8 mouse cellular contexts compared by ENCODE assay signal in genomic region chr4:150250549-150251422, GRCm38 (mm10). TPM values are rescaled to one million over a fixed set of nuclear protein-coding genes. Genes with fewer than 3 reads are reported as not detected.
A peak's percentile ranks its signal among the peaks of the same experiment; 100 is the strongest.
DNase-seq lines count a peak whose midpoint lies in the region; ATAC-seq lines count a peak whose summit lies in the region.

No protein-coding gene starts in this region.

- H3K4me2 ChIP-seq in heart, embryonic 14.5 days (ENCODE audit: low read length), result no peak overlapping the region

- H3K4me1 ChIP-seq in heart, embryonic 14.5 days (ENCODE audit: control insufficient read depth in 2 of 2, insufficient read depth in 2 of 2, low read length in 2 of 2), result peaks cover 6 to 16% of the 10 kb centered on the region in 2 experiments; a peak in 3 of 4 replicates

- 56% methylated on average over 18 of the region's 18 CpGs for WGBS in heart, embryonic 14.5 days

- H3K36me3 ChIP-seq in heart, embryonic 14.5 days (ENCODE audit: control insufficient read depth, insufficient read depth, low read length), result peaks cover 78% of the 10 kb centered on the region

- ATAC-seq in heart, embryonic 14.5 days (ENCODE audit: insufficient number of reproducible peaks, insufficient read depth, low FRiP score, low read depth), result no peak
- no peak for ATAC-seq in megakaryocyte, adult 5-6 weeks (ENCODE audit: poor library complexity, severe bottlenecking)
- ATAC-seq in erythroblast, adult 5-6 weeks (replicated peaks; ENCODE audit: low FRiP score, poor library complexity, severe bottlenecking), result no peak

- peak overlapping the region; percentile 24 to 46; a peak in 3 of 4 replicates for H3K27ac ChIP-seq in heart, embryonic 14.5 days (replicated peaks in 1 of 2; ENCODE audit: control insufficient read depth in 1 of 2, insufficient read depth in 1 of 2, low read depth in 2 of 2, low read length in 2 of 2)

- H3K9ac ChIP-seq in heart, embryonic 14.5 days (ENCODE audit: low read length), result no peak overlapping the region

- peak; percentile 54 to 74 for DNase-seq in layer of hippocampus, adult 18-20 months (ENCODE audit: low spot score in 2 of 2)
- no peak for DNase-seq in layer of hippocampus, adult 11-12 months (ENCODE audit: low spot score)
- DNase-seq in Muller cell, postnatal 12 days (ENCODE audit: inconsistent ontology term), result peak; percentile 90
- peak; percentile 76 to 78 for DNase-seq in kidney, postnatal 36 days
- no peak for DNase-seq in ovary, postnatal 36 days (ENCODE audit: low spot score)

- H3K4me3 ChIP-seq in heart, embryonic 14.5 days (ENCODE audit: control insufficient read depth in 1 of 2, insufficient read depth in 1 of 2, low read depth in 1 of 2, low read length in 2 of 2), result no peak overlapping the region

- no peaks in the 10 kb centered on the region for H3K9me3 ChIP-seq in heart, embryonic 14.5 days (ENCODE audit: control insufficient read depth, low read length)

- no peaks in the 10 kb centered on the region for H3K27me3 ChIP-seq in heart, embryonic 14.5 days (ENCODE audit: control insufficient read depth, insufficient read depth, low read length)

RNA-seq across cellular contexts. Expression of gene Eno1, which starts 14.3 kb away (rescaled TPM):
- 100 to 1,000 TPM; 421 to 451 TPM for total RNA-seq in layer of hippocampus, adult 18-20 months (2021)
- polyA plus RNA-seq in heart, embryonic 14.5 days (2014; fragmentation: Nextera tagmentation; extraction: Ambion mirVana), result 1,771 and 1,859 TPM in 2 replicates
- 382 and 422 TPM in 2 replicates for total RNA-seq in megakaryocyte, adult 5-6 weeks (2015)
- 352 and 362 TPM in 2 replicates for total RNA-seq in megakaryocyte, adult 5-6 weeks (2017)
- total RNA-seq in erythroblast, adult 5-6 weeks (2015; ENCODE audit: low replicate concordance), result 111 and 119 TPM in 2 replicates
- total RNA-seq in erythroblast, adult 5-6 weeks (2017; ENCODE audit: low replicate concordance), result 73.2 and 74.7 TPM in 2 replicates

RNA-seq across cellular contexts. Expression of gene Rere, which starts 30.7 kb away (rescaled TPM):
- total RNA-seq in layer of hippocampus, adult 18-20 months (2021), result 100 to 1,000 TPM; 128 to 139 TPM
- polyA plus RNA-seq in heart, embryonic 14.5 days (2014; fragmentation: Nextera tagmentation; extraction: Ambion mirVana), result 25.9 and 28.5 TPM in 2 replicates
- 60.3 and 65.8 TPM in 2 replicates for total RNA-seq in megakaryocyte, adult 5-6 weeks (2015)
- total RNA-seq in megakaryocyte, adult 5-6 weeks (2017), result 16.3 and 19.1 TPM in 2 replicates
- 11.1 and 22.4 TPM in 2 replicates for total RNA-seq in erythroblast, adult 5-6 weeks (2015; ENCODE audit: low replicate concordance)
- 9.5 and 10.9 TPM in 2 replicates for total RNA-seq in erythroblast, adult 5-6 weeks (2017; ENCODE audit: low replicate concordance)

RNA-seq across cellular contexts. Expression of gene Car6, which starts 49.7 kb away (rescaled TPM):
- total RNA-seq in layer of hippocampus, adult 18-20 months (2021), result not detected
- not detected in 2 replicates for polyA plus RNA-seq in heart, embryonic 14.5 days (2014; fragmentation: Nextera tagmentation; extraction: Ambion mirVana)
- total RNA-seq in megakaryocyte, adult 5-6 weeks (2015), result 0.20 and 0.39 TPM in 2 replicates
- total RNA-seq in megakaryocyte, adult 5-6 weeks (2017), result not detected in 2 replicates
- not detected in 2 replicates for total RNA-seq in erythroblast, adult 5-6 weeks (2015; ENCODE audit: low replicate concordance)
- not detected in 2 replicates for total RNA-seq in erythroblast, adult 5-6 weeks (2017; ENCODE audit: low replicate concordance)

Comparison
In these comparisons a context has a peak if more than half of its experiments do, and no peak if none do; other contexts are left out.
1. DNase-seq: peak in layer of hippocampus, adult 18-20 months (2 of 2), Muller cell, postnatal 12 days (single experiment) and kidney, postnatal 36 days (2 of 2); none in layer of hippocampus, adult 11-12 months (single experiment) and ovary, postnatal 36 days (single experiment).